Mouse (Mus musculus) gastrocnemius, adult 8-10 months (tissue): ENCODE measurements around the gene Ndufc1. TPM values are rescaled to one million over a fixed set of nuclear protein-coding genes. Genes with fewer than 3 reads are reported as not detected.
"Not testable (repeated sequence)": the region's sequence is repeated elsewhere in the genome, so short reads cannot be mapped to it uniquely, and the experiment has no call there.

Experiments used
- DNase-seq, 2 experiments: peaks; one replicate each; pipeline ENCODE4 v3.0.0; 2022; ENCODE audit warnings: low spot score in 2 of 2
- total RNA-seq, 4 experiments: library from RNA; stranded (reverse); gene quantifications; 2 replicates each; pipeline ENCODE4 v1.2.4; 2022

Gene Ndufc1
- 1,000 to 10,000 TPM in 2 of 4 experiments, 100 to 1,000 TPM in 2; 957 to 1,091 (median 1,034) TPM for total RNA-seq

- peak; percentile 93 to 95 for DNase-seq
These were observed at the start of gene Ndufc1 for GRCm38 (mm10) chr3:51408561-51409183. Gene Ndufc1, minus strand, starts transcription at chr3:51408988.

- no peak for DNase-seq
These were observed 26.2 kb upstream of the Ndufc1 start for GRCm38 (mm10) chr3:51434871-51435595.

- DNase-seq: not testable (repeated sequence)
These were observed 25.6 kb upstream of the Ndufc1 start for GRCm38 (mm10) chr3:51434364-51434763.

- no peak for DNase-seq
These were observed 16.6 kb upstream of the Ndufc1 start for GRCm38 (mm10) chr3:51425394-51425793.

- DNase-seq: no peak
These were observed 13.1 kb upstream of the Ndufc1 start for GRCm38 (mm10) chr3:51421921-51422320.

- no peak for DNase-seq
These were observed 9.2 kb upstream of the Ndufc1 start for GRCm38 (mm10) chr3:51417966-51418365.

GRCm38 (mm10) chr3:51417485-51417884, 8.7 kb upstream of the Ndufc1 start:
- no peak for DNase-seq

GRCm38 (mm10) chr3:51417135-51417458, 8.3 kb upstream of the Ndufc1 start:
- no peak for DNase-seq

GRCm38 (mm10) chr3:51416364-51417134, 7.8 kb upstream of the Ndufc1 start:
- DNase-seq: peak; percentile 7 to 13

- DNase-seq: no peak
These were observed 7.2 kb upstream of the Ndufc1 start for GRCm38 (mm10) chr3:51416073-51416363.

GRCm38 (mm10) chr3:51415098-51416072, 6.6 kb upstream of the Ndufc1 start, which contains the start of gene Naa15:
Gene Naa15, plus strand, starts transcription at chr3:51415148.
- peak; percentile 93 to 96 for DNase-seq

- no peak for DNase-seq
These were observed 4.5 kb upstream of the Ndufc1 start for GRCm38 (mm10) chr3:51413276-51413675.

- DNase-seq: peak; percentile 22 to 59
These were observed 3.7 kb upstream of the Ndufc1 start for GRCm38 (mm10) chr3:51412457-51412856.

- DNase-seq: no peak
These were observed 773 bp downstream of the Ndufc1 start for GRCm38 (mm10) chr3:51407870-51408560.

GRCm38 (mm10) chr3:51402628-51403027, 6.2 kb downstream of the Ndufc1 start:
- DNase-seq: no peak

GRCm38 (mm10) chr3:51402054-51402453, 6.7 kb downstream of the Ndufc1 start:
- DNase-seq: not testable (repeated sequence)

GRCm38 (mm10) chr3:51400682-51401081, 8.1 kb downstream of the Ndufc1 start:
- no peak for DNase-seq

- DNase-seq: no peak
These were observed 9.3 kb downstream of the Ndufc1 start for GRCm38 (mm10) chr3:51399531-51399930.

GRCm38 (mm10) chr3:51398667-51399066, 10.1 kb downstream of the Ndufc1 start:
- no peak for DNase-seq

- DNase-seq: no peak
These were observed 11.0 kb downstream of the Ndufc1 start for GRCm38 (mm10) chr3:51397700-51398299.
